Mouse (Mus musculus): ENCODE results near the gene Mfap1a. TPM values are rescaled to one million over a fixed set of nuclear protein-coding genes. Genes with fewer than 3 reads are reported as not detected.
"Not testable (repeated sequence)": the region's sequence is repeated elsewhere in the genome, so short reads cannot be mapped to it uniquely, and the experiment has no call there.

The Mfap1a gene
- polyA plus RNA-seq, 1 experiment from 2014 or later = 27.5 TPM

DNA sequence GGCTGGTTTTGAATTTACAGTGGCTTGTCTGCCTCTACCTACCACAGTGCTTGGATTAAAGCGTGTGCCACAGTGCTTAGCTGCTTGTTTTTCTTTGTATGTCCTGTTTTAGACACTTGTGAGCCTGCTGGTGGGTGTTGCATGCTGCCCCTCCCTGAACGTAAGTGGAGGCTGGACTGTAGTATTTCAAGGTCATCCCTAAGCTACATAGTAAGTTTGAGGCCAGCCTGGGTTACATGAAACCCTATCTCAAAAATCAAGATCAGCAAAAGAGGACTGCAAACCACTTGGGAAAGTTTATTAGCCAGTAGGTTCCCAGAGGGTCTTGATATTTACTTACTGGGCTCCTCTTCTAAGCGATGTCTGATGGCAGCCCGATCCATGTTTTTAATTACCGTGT, 11.6 kb upstream of the Mfap1a start:
- no peak for ATAC-seq (ENCODE audit: insufficient number of reproducible peaks, insufficient read depth, low FRiP score, low read depth)
- Histone ChIP-seq H3K9ac (replicated peaks; ENCODE audit: low read depth, low read length) (no peak overlapping the region), H3K27me3 (ENCODE audit: control insufficient read depth, insufficient read depth, low read length) (no peaks in the 10 kb centered on the region), H3K4me3 (ENCODE audit: low read depth, low read length) (no peak overlapping the region), H3K27ac (ENCODE audit: low read length) (no peak overlapping the region), H3K9me3 (ENCODE audit: control insufficient read depth, low read depth, low read length) (no peaks in the 10 kb centered on the region), H3K4me2 (replicated peaks; ENCODE audit: low read depth, low read length) (no peak overlapping the region), H3K36me3 (ENCODE audit: control insufficient read depth, insufficient read depth, low read length) (peaks cover 22% of the 10 kb centered on the region), H3K4me1 (ENCODE audit: control insufficient read depth, insufficient read depth, low read length) (no peaks in the 10 kb centered on the region)
- 93% methylated on average over 5 of the region's 5 CpGs for WGBS

- WGBS = 93% methylated on average over 4 of the region's 4 CpGs
- Histone ChIP-seq H3K27ac (ENCODE audit: low read length) (no peak overlapping the region), H3K9ac (replicated peaks; ENCODE audit: low read depth, low read length) (no peak overlapping the region), H3K27me3 (ENCODE audit: control insufficient read depth, insufficient read depth, low read length) (no peaks in the 10 kb centered on the region), H3K4me2 (replicated peaks; ENCODE audit: low read depth, low read length) (no peak overlapping the region), H3K4me3 (ENCODE audit: low read depth, low read length) (no peak overlapping the region), H3K36me3 (ENCODE audit: control insufficient read depth, insufficient read depth, low read length) (peaks cover 20% of the 10 kb centered on the region), H3K4me1 (ENCODE audit: control insufficient read depth, insufficient read depth, low read length) (no peaks in the 10 kb centered on the region), H3K9me3 (ENCODE audit: control insufficient read depth, low read depth, low read length) (no peaks in the 10 kb centered on the region)
- ATAC-seq (ENCODE audit: insufficient number of reproducible peaks, insufficient read depth, low FRiP score, low read depth) = no peak
Measured at GRCm38 (mm10) chr2:121514211-121514610, 7.7 kb upstream of the Mfap1a start.

GRCm38 (mm10) chr2:121512991-121513765, 6.7 kb upstream of the Mfap1a start:
- WGBS = 87% methylated on average over 4 of the region's 5 CpGs
- H3K9ac ChIP-seq (replicated peaks; ENCODE audit: low read depth, low read length); ATAC-seq (ENCODE audit: insufficient number of reproducible peaks, insufficient read depth, low FRiP score, low read depth); H3K4me3 ChIP-seq (ENCODE audit: low read depth, low read length); H3K4me1 ChIP-seq (ENCODE audit: control insufficient read depth, insufficient read depth, low read length); H3K9me3 ChIP-seq (ENCODE audit: control insufficient read depth, low read depth, low read length); H3K4me2 ChIP-seq (replicated peaks; ENCODE audit: low read depth, low read length); H3K27ac ChIP-seq (ENCODE audit: low read length); H3K27me3 ChIP-seq (ENCODE audit: control insufficient read depth, insufficient read depth, low read length): not testable (repeated sequence)
- H3K36me3 ChIP-seq (ENCODE audit: control insufficient read depth, insufficient read depth, low read length) = peaks cover 19% of the 10 kb centered on the region

DNA sequence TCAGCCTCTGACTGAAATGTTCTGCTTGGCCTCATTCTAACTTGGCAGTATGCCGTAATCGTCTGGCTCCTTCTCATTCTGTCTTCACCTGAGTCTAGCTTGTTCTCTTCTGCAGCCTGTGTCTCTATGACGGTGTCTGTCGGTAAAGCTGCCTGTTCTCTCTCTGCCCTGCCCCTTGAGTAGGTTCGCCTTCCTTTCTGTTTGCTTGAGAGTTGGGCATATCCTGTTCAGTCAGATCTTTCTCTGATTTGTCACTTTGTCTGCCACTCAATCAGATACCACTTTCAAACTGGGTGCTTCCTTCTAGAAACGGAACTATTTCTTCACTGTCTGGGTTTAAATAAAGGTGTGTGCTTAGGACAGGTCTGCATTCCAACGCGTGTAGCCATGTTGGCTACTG, 4.9 kb upstream of the Mfap1a start:
- no peak overlapping the region for H3K9ac ChIP-seq (replicated peaks; ENCODE audit: low read depth, low read length)
- peaks cover 4% of the 10 kb centered on the region; the same call in 1 of the 2 replicates for H3K4me1 ChIP-seq (ENCODE audit: control insufficient read depth, insufficient read depth, low read length)
- peaks cover 15% of the 10 kb centered on the region; the same call in 1 of the 2 replicates for H3K36me3 ChIP-seq (ENCODE audit: control insufficient read depth, insufficient read depth, low read length)
- H3K4me3 ChIP-seq (ENCODE audit: low read depth, low read length) = no peak overlapping the region
- ATAC-seq (ENCODE audit: insufficient number of reproducible peaks, insufficient read depth, low FRiP score, low read depth) = no peak
- WGBS = 91% methylated on average over 8 of the region's 8 CpGs
- no peaks in the 10 kb centered on the region for H3K9me3 ChIP-seq (ENCODE audit: control insufficient read depth, low read depth, low read length)
- H3K4me2 ChIP-seq (replicated peaks; ENCODE audit: low read depth, low read length) = no peak overlapping the region
- no peaks in the 10 kb centered on the region for H3K27me3 ChIP-seq (ENCODE audit: control insufficient read depth, insufficient read depth, low read length)
- H3K27ac ChIP-seq (ENCODE audit: low read length) = no peak overlapping the region

DNA sequence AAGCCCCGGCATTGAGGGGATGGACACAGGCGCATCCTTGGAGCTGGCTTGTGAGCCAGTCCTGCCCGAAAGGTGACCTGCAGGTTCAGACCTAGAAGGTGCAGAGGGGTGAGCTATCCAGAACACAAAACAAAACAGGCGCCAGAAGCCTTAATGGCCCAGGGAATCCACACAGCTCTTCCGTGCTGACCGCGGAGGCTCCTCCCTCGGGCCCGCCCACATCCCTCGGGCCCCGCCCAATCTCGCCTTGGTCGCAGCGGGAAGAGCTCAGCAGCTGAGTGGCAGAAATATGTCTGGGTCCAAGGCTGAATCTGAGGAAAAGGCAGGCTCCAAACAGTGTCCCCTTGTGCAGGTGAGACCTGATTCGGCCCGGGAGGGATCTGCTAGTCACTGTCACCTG, 3.1 kb upstream of the Mfap1a start:
- peak overlapping the region; percentile 27 for H3K4me3 ChIP-seq (ENCODE audit: low read depth, low read length)
- H3K9ac ChIP-seq (replicated peaks; ENCODE audit: low read depth, low read length) = no peak overlapping the region
- H3K9me3 ChIP-seq (ENCODE audit: control insufficient read depth, low read depth, low read length) = no peaks in the 10 kb centered on the region
- H3K36me3 ChIP-seq (ENCODE audit: control insufficient read depth, insufficient read depth, low read length) = peaks cover 13% of the 10 kb centered on the region; the same call in 1 of the 2 replicates
- ATAC-seq (ENCODE audit: insufficient number of reproducible peaks, insufficient read depth, low FRiP score, low read depth) = peak; percentile 47
- H3K27ac ChIP-seq (ENCODE audit: low read length) = no peak overlapping the region
- H3K4me1 ChIP-seq (ENCODE audit: control insufficient read depth, insufficient read depth, low read length) = peaks cover 4% of the 10 kb centered on the region; the same call in 1 of the 2 replicates
- peak overlapping the region; percentile 42 for H3K4me2 ChIP-seq (replicated peaks; ENCODE audit: low read depth, low read length)
- no peaks in the 10 kb centered on the region for H3K27me3 ChIP-seq (ENCODE audit: control insufficient read depth, insufficient read depth, low read length)
- 19% methylated on average over 16 of the region's 16 CpGs for WGBS

GRCm38 (mm10) chr2:121507951-121508330, 1.5 kb upstream of the Mfap1a start:
- peaks cover 5% of the 10 kb centered on the region; the same call in 1 of the 2 replicates for H3K36me3 ChIP-seq (ENCODE audit: control insufficient read depth, insufficient read depth, low read length)
- H3K4me3 ChIP-seq (ENCODE audit: low read depth, low read length) = peak overlapping the region; percentile 51
- H3K27ac ChIP-seq (ENCODE audit: low read length) = no peak overlapping the region
- peak overlapping the region; percentile 70 for H3K4me2 ChIP-seq (replicated peaks; ENCODE audit: low read depth, low read length)
- H3K27me3 ChIP-seq (ENCODE audit: control insufficient read depth, insufficient read depth, low read length) = no peaks in the 10 kb centered on the region
- H3K9me3 ChIP-seq (ENCODE audit: control insufficient read depth, low read depth, low read length) = no peaks in the 10 kb centered on the region
- no peak for ATAC-seq (ENCODE audit: insufficient number of reproducible peaks, insufficient read depth, low FRiP score, low read depth)
- peak overlapping the region; percentile 50 for H3K9ac ChIP-seq (replicated peaks; ENCODE audit: low read depth, low read length)
- 47% methylated on average over 2 of the region's 2 CpGs for WGBS
- H3K4me1 ChIP-seq (ENCODE audit: control insufficient read depth, insufficient read depth, low read length) = peaks cover 4% of the 10 kb centered on the region; the same call in 1 of the 2 replicates

DNA sequence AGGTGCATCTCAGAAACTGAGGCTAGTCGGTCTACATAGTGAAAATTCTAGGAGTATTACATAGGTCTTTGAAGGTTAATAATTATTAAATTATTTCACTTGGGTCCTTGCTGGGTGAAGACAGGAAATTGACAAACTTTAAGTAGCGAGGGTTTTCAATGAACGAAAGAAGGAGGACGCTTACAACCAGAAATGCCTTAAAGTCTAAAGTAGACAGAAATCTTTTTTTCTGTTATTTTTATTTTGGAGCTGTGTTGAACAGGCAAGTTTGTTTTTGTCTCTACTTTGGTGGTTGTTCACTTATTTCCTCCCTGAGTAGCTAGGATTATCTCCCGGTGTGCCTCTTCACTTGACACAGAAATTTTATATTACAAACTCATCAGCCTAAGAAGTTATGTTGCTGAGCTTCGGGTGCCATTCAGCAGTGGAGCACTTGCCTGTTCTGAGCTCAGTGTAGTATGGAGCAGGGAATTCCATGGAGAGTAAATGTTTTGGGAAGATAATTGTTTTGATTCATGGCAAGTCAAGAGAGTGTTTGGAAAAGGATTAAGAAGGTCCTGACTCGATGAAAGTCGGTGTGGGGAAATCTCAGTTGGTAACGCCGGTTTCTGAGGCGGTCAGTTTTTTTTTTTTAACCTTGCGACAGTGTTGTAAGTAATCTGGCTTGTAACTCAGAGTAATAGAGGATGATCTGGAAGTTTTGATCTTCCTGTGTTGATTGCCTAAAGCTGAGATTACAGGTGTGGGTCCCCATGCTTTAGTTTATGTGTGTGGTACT, 897 bp upstream of the Mfap1a start:
- no peak for ATAC-seq (ENCODE audit: insufficient number of reproducible peaks, insufficient read depth, low FRiP score, low read depth)
- H3K9me3 ChIP-seq (ENCODE audit: control insufficient read depth, low read depth, low read length) = no peaks in the 10 kb centered on the region
- peak overlapping the region; percentile 50 for H3K9ac ChIP-seq (replicated peaks; ENCODE audit: low read depth, low read length)
- peak overlapping the region; percentile 51 for H3K4me3 ChIP-seq (ENCODE audit: low read depth, low read length)
- WGBS = 6% methylated on average over 12 of the region's 12 CpGs
- H3K27me3 ChIP-seq (ENCODE audit: control insufficient read depth, insufficient read depth, low read length) = no peaks in the 10 kb centered on the region
- peaks cover 5% of the 10 kb centered on the region; the same call in 1 of the 2 replicates for H3K36me3 ChIP-seq (ENCODE audit: control insufficient read depth, insufficient read depth, low read length)
- peak overlapping the region; percentile 70 for H3K4me2 ChIP-seq (replicated peaks; ENCODE audit: low read depth, low read length)
- H3K4me1 ChIP-seq (ENCODE audit: control insufficient read depth, insufficient read depth, low read length) = peaks cover 4% of the 10 kb centered on the region; the same call in 1 of the 2 replicates
- H3K27ac ChIP-seq (ENCODE audit: low read length) = no peak overlapping the region

DNA sequence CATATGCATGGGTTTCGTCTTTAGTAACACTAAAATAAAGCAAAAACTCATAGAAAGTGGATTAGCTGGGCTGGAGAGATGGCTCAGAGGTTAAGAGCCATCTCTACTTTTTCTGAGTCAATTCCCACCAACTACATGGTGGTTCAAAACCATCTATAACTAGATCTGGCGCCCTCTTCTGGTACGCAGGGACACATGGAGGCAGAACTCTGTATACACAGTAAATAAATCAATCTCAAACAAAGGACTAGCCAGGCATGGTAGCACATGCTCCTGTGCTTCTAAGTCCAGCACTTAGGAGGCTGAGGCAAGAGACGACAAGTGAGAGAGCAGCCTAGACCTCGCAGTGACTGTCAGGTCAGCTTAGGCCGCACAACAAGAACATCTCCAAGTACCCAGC, 4.9 kb downstream of the Mfap1a start:
- H3K36me3 ChIP-seq (ENCODE audit: control insufficient read depth, insufficient read depth, low read length) = not testable (repeated sequence)

More for the DNA sequence above, 4.9 kb downstream of the Mfap1a start:
- not testable (repeated sequence) for H3K4me2 ChIP-seq (replicated peaks; ENCODE audit: low read depth, low read length); H3K9me3 ChIP-seq (ENCODE audit: control insufficient read depth, low read depth, low read length); H3K4me1 ChIP-seq (ENCODE audit: control insufficient read depth, insufficient read depth, low read length); H3K9ac ChIP-seq (replicated peaks; ENCODE audit: low read depth, low read length); ATAC-seq (ENCODE audit: insufficient number of reproducible peaks, insufficient read depth, low FRiP score, low read depth); H3K27me3 ChIP-seq (ENCODE audit: control insufficient read depth, insufficient read depth, low read length); H3K4me3 ChIP-seq (ENCODE audit: low read depth, low read length); H3K27ac ChIP-seq (ENCODE audit: low read length)
- 50% methylated on average over 1 of the region's 6 CpGs for WGBS

Data from stomach, embryonic 14.5 days (tissue).